Mouse (Mus musculus) heart, adult 2 months (tissue): ENCODE data around the gene Gm5862.
"Not testable (repeated sequence)": the region's sequence is repeated elsewhere in the genome, so short reads cannot be mapped to it uniquely, and the experiment has no call there.

Experiments used
- CTCF ChIP-seq: fragments of 200-600 bp; IDR thresholded peaks from 2 replicates; pipeline ENCODE4 v1.8.1; 2022; ENCODE audit warnings: antibody characterized with exemption, mild to moderate bottlenecking, moderate library complexity
- POLR2A ChIP-seq: fragments of 200-500 bp; IDR thresholded peaks from 2 replicates; pipeline ENCODE4 v1.6.1; 2011; ENCODE audit warnings: mild to moderate bottlenecking, low read depth, low read length, control low read depth; ENCODE audit not compliant: insufficient read depth

- not testable (repeated sequence) for TF ChIP-seq POLR2A, CTCF
Observed at GRCm38 (mm10) chr5:26022816-26023215, at the start of gene Gm5862.
